Mouse (Mus musculus): ENCODE data around the gene Fam120a. TPM values are rescaled to one million over a fixed set of nuclear protein-coding genes. Genes with fewer than 3 reads are reported as not detected.
A peak's percentile ranks its signal among the peaks of the same experiment; 100 is the strongest.

Fam120a gene
- total and polyA plus RNA-seq, 3 experiments = 113 to 260 (median 186) TPM

- no peaks in the 10 kb centered on the region for H3K9me3 ChIP-seq (replicated peaks)
- peaks cover 29% of the 10 kb centered on the region for H3K4me1 ChIP-seq (ENCODE audit: insufficient read depth, low read depth, low read length)
- TF ChIP-seq CTCF (IDR thresholded peaks at IDR 0.05; ENCODE audit: low read depth, low read length) (no peak), GATA1 (IDR thresholded peaks at IDR 0.05; ENCODE audit: borderline replicate concordance, low read length) (no peak), POLR2AphosphoS5 (IDR thresholded peaks at IDR 0.05; ENCODE audit: insufficient replicate concordance, low read depth, low read length) (no peak), TAL1 (conservative IDR thresholded peaks at IDR 0.05; ENCODE audit: low read depth, low read length) (no peak), GATA2 (IDR thresholded peaks at IDR 0.05; ENCODE audit: borderline replicate concordance, low read depth, low read length) (no peak)
- ATAC-seq (ENCODE audit: extremely low read depth, insufficient number of reproducible peaks, low FRiP score, poor library complexity, severe bottlenecking) = no peak
- DNase-seq (ENCODE audit: low spot score) = no peak
- H3K4me3 ChIP-seq (ENCODE audit: low read depth, low read length) = no peak overlapping the region
- peaks cover 53% of the 10 kb centered on the region for H3K36me3 ChIP-seq (replicated peaks)
- H3K27me3 ChIP-seq (ENCODE audit: insufficient read depth, low read length) = no peaks in the 10 kb centered on the region
These were observed 117.0 kb downstream of the Fam120a start for GRCm38 (mm10) chr13:48850771-48851170.

GRCm38 (mm10) chr13:48850326-48850725 lies 117.5 kb downstream of the Fam120a start:
- Histone ChIP-seq H3K36me3 (replicated peaks) (peaks cover 49% of the 10 kb centered on the region), H3K4me1 (ENCODE audit: insufficient read depth, low read depth, low read length) (peaks cover 31% of the 10 kb centered on the region), H3K27me3 (ENCODE audit: insufficient read depth, low read length) (no peaks in the 10 kb centered on the region), H3K9me3 (replicated peaks) (no peaks in the 10 kb centered on the region), H3K4me3 (ENCODE audit: low read depth, low read length) (no peak overlapping the region)
- DNase-seq (ENCODE audit: low spot score) (no peak), ATAC-seq (ENCODE audit: extremely low read depth, insufficient number of reproducible peaks, low FRiP score, poor library complexity, severe bottlenecking) (no peak)
- no peak for TF ChIP-seq CTCF (IDR thresholded peaks at IDR 0.05; ENCODE audit: low read depth, low read length)
- no peak for TF ChIP-seq TAL1 (conservative IDR thresholded peaks at IDR 0.05; ENCODE audit: low read depth, low read length)
- TF ChIP-seq POLR2AphosphoS5 (IDR thresholded peaks at IDR 0.05; ENCODE audit: insufficient replicate concordance, low read depth, low read length) = no peak
- TF ChIP-seq GATA1 (IDR thresholded peaks at IDR 0.05; ENCODE audit: borderline replicate concordance, low read length) = no peak
- TF ChIP-seq GATA2 (IDR thresholded peaks at IDR 0.05; ENCODE audit: borderline replicate concordance, low read depth, low read length) = no peak

- Histone ChIP-seq H3K4me3 (ENCODE audit: low read depth, low read length) (no peak overlapping the region), H3K36me3 (replicated peaks) (peaks cover 42% of the 10 kb centered on the region), H3K9me3 (replicated peaks) (no peaks in the 10 kb centered on the region), H3K4me1 (ENCODE audit: insufficient read depth, low read depth, low read length) (peaks cover 29% of the 10 kb centered on the region), H3K27me3 (ENCODE audit: insufficient read depth, low read length) (no peaks in the 10 kb centered on the region)
- TF ChIP-seq TAL1 (conservative IDR thresholded peaks at IDR 0.05; ENCODE audit: low read depth, low read length) = no peak
- TF ChIP-seq GATA2 (IDR thresholded peaks at IDR 0.05; ENCODE audit: borderline replicate concordance, low read depth, low read length) = no peak
- no peak for TF ChIP-seq POLR2AphosphoS5 (IDR thresholded peaks at IDR 0.05; ENCODE audit: insufficient replicate concordance, low read depth, low read length)
- TF ChIP-seq GATA1 (IDR thresholded peaks at IDR 0.05; ENCODE audit: borderline replicate concordance, low read length) = no peak
- TF ChIP-seq CTCF (IDR thresholded peaks at IDR 0.05; ENCODE audit: low read depth, low read length) = no peak
- no peak for ATAC-seq (ENCODE audit: extremely low read depth, insufficient number of reproducible peaks, low FRiP score, poor library complexity, severe bottlenecking)
- no peak for DNase-seq (ENCODE audit: low spot score)
These were observed 118.7 kb downstream of the Fam120a start for GRCm38 (mm10) chr13:48849155-48849554.

- Histone ChIP-seq H3K9me3 (replicated peaks) (no peaks in the 10 kb centered on the region), H3K36me3 (replicated peaks) (peaks cover 48% of the 10 kb centered on the region), H3K4me1 (ENCODE audit: insufficient read depth, low read depth, low read length) (peaks cover 39% of the 10 kb centered on the region), H3K27me3 (ENCODE audit: insufficient read depth, low read length) (no peaks in the 10 kb centered on the region), H3K4me3 (ENCODE audit: low read depth, low read length) (no peak overlapping the region; the same call in 1 of the 2 replicates)
- DNase-seq (ENCODE audit: low spot score) (peak; percentile 64), ATAC-seq (ENCODE audit: extremely low read depth, insufficient number of reproducible peaks, low FRiP score, poor library complexity, severe bottlenecking) (peak; percentile 81)
- TF ChIP-seq POLR2AphosphoS5 (IDR thresholded peaks at IDR 0.05; ENCODE audit: insufficient replicate concordance, low read depth, low read length) (no peak), GATA2 (IDR thresholded peaks at IDR 0.05; ENCODE audit: borderline replicate concordance, low read depth, low read length) (no peak)
These were observed 122.5 kb downstream of the Fam120a start for GRCm38 (mm10) chr13:48845308-48845707.

- DNase-seq (ENCODE audit: low spot score) (no peak), ATAC-seq (ENCODE audit: extremely low read depth, insufficient number of reproducible peaks, low FRiP score, poor library complexity, severe bottlenecking) (no peak)
- Histone ChIP-seq H3K36me3 (replicated peaks) (peaks cover 39% of the 10 kb centered on the region), H3K9me3 (replicated peaks) (no peaks in the 10 kb centered on the region), H3K4me3 (ENCODE audit: low read depth, low read length) (no peak overlapping the region), H3K4me1 (ENCODE audit: insufficient read depth, low read depth, low read length) (peaks cover 42% of the 10 kb centered on the region), H3K27me3 (ENCODE audit: insufficient read depth, low read length) (no peaks in the 10 kb centered on the region)
- TF ChIP-seq TAL1 (conservative IDR thresholded peaks at IDR 0.05; ENCODE audit: low read depth, low read length) = no peak
- no peak for TF ChIP-seq GATA1 (IDR thresholded peaks at IDR 0.05; ENCODE audit: borderline replicate concordance, low read length)
- no peak for TF ChIP-seq POLR2AphosphoS5 (IDR thresholded peaks at IDR 0.05; ENCODE audit: insufficient replicate concordance, low read depth, low read length)
- no peak for TF ChIP-seq GATA2 (IDR thresholded peaks at IDR 0.05; ENCODE audit: borderline replicate concordance, low read depth, low read length)
- no peak for TF ChIP-seq CTCF (IDR thresholded peaks at IDR 0.05; ENCODE audit: low read depth, low read length)
These were observed 124.3 kb downstream of the Fam120a start for GRCm38 (mm10) chr13:48843530-48843929.

GRCm38 (mm10) chr13:48841905-48842592 lies 125.8 kb downstream of the Fam120a start:
- no peak for ATAC-seq (ENCODE audit: extremely low read depth, insufficient number of reproducible peaks, low FRiP score, poor library complexity, severe bottlenecking)

More at GRCm38 (mm10) chr13:48841905-48842592, 125.8 kb downstream of the Fam120a start:
- H3K36me3 ChIP-seq (replicated peaks) = peaks cover 34% of the 10 kb centered on the region
- H3K27me3 ChIP-seq (ENCODE audit: insufficient read depth, low read length) = no peaks in the 10 kb centered on the region
- H3K4me3 ChIP-seq (ENCODE audit: low read depth, low read length) = no peak overlapping the region
- peak; percentile 11 for DNase-seq (ENCODE audit: low spot score)
- TF ChIP-seq GATA1 (IDR thresholded peaks at IDR 0.05; ENCODE audit: borderline replicate concordance, low read length) (no peak), CTCF (IDR thresholded peaks at IDR 0.05; ENCODE audit: low read depth, low read length) (no peak), GATA2 (IDR thresholded peaks at IDR 0.05; ENCODE audit: borderline replicate concordance, low read depth, low read length) (no peak), TAL1 (conservative IDR thresholded peaks at IDR 0.05; ENCODE audit: low read depth, low read length) (no peak), POLR2AphosphoS5 (IDR thresholded peaks at IDR 0.05; ENCODE audit: insufficient replicate concordance, low read depth, low read length) (no peak)
- H3K9me3 ChIP-seq (replicated peaks) = no peaks in the 10 kb centered on the region
- peaks cover 45% of the 10 kb centered on the region for H3K4me1 ChIP-seq (ENCODE audit: insufficient read depth, low read depth, low read length)
